Mouse (Mus musculus) liver, adult 2 months (tissue): ENCODE data around the gene Prpsap1. TPM values are rescaled to one million over a fixed set of nuclear protein-coding genes. Genes with fewer than 3 reads are reported as not detected.
A peak's percentile ranks its signal among the peaks of the same experiment; 100 is the strongest.

Source experiments
- DNase-seq: peaks from one replicate; pipeline ENCODE4 v3.0.0-alpha.2; 2011; ENCODE audit warnings: low read depth, low spot score; ENCODE audit errors: extremely low read depth
- H3K27ac ChIP-seq: fragments of 200-500 bp; replicated peaks from 2 replicates; pipeline ENCODE4 v1.5.1; 2012; ENCODE audit warnings: low read depth, mild to moderate bottlenecking, control low read depth, inconsistent platforms, low read length; ENCODE audit not compliant: insufficient read depth
- H3K27me3 ChIP-seq: fragments of 200-500 bp; 2 replicates; pipeline ENCODE4 v1.6.1; 2012; ENCODE audit warnings: mild to moderate bottlenecking, moderate library complexity, low read length, inconsistent platforms; ENCODE audit not compliant: control insufficient read depth, insufficient read depth
- H3K36me3 ChIP-seq: fragments of 200-500 bp; 2 replicates; pipeline ENCODE4 v1.6.1; 2012; ENCODE audit warnings: low read length, inconsistent platforms; ENCODE audit not compliant: control insufficient read depth, insufficient read depth
- H3K4me1 ChIP-seq: fragments of 200-500 bp; 2 replicates; pipeline ENCODE4 v1.6.1; 2011; ENCODE audit warnings: low read length; ENCODE audit not compliant: control insufficient read depth, insufficient read depth
- H3K4me3 ChIP-seq: fragments of 200-500 bp; 2 replicates; pipeline ENCODE4 v1.5.1; 2011; ENCODE audit warnings: low read depth, mild to moderate bottlenecking, control low read depth, low read length, moderate library complexity; ENCODE audit not compliant: insufficient read depth
- H3K79me2 ChIP-seq: fragments of 200-500 bp; 2 replicates; pipeline ENCODE4 v1.6.1; 2012; ENCODE audit warnings: inconsistent platforms, mild to moderate bottlenecking, low read length, moderate library complexity; ENCODE audit not compliant: control insufficient read depth, insufficient read depth
- H3K9ac ChIP-seq: fragments of 200-500 bp; 2 replicates; pipeline ENCODE4 v1.6.1; 2012; ENCODE audit warnings: low read depth, mild to moderate bottlenecking, control low read depth, inconsistent platforms, low read length
- CTCF ChIP-seq: fragments of 200-500 bp; IDR thresholded peaks from 2 replicates; pipeline ENCODE4 v1.5.1; 2011; ENCODE audit warnings: low read depth, low read length, control low read depth
- POLR2A ChIP-seq: fragments of 200-500 bp; IDR thresholded peaks from 2 replicates; pipeline ENCODE4 v1.6.1; 2011; ENCODE audit warnings: low read length, control low read depth; ENCODE audit not compliant: insufficient read depth; ENCODE audit errors: extremely low read depth
- WGBS: fragments of 180-500 bp; shearing (Covaris S2); methylation state at CpG from one replicate; pipeline ENCODE4 v1.1.7; 2018; 5-methylcytosine and 5-hydroxymethylcytosine counted together
- polyA plus RNA-seq: library from polyadenylated mRNA; depleted of rRNA; stranded (reverse); fragments of >200 nt; gene quantifications from 2 replicates; pipeline ENCODE4 v1.2.3, GENCODE M21; 2012
- total RNA-seq: library from RNA; depleted of rRNA; stranded (reverse); fragments of >200 nt; gene quantifications from 2 replicates; pipeline ENCODE4 v1.2.3, GENCODE M21; 2014

Prpsap1 gene
- total and polyA plus RNA-seq, 2 experiments, result 37.7 to 72.8 TPM

DNA sequence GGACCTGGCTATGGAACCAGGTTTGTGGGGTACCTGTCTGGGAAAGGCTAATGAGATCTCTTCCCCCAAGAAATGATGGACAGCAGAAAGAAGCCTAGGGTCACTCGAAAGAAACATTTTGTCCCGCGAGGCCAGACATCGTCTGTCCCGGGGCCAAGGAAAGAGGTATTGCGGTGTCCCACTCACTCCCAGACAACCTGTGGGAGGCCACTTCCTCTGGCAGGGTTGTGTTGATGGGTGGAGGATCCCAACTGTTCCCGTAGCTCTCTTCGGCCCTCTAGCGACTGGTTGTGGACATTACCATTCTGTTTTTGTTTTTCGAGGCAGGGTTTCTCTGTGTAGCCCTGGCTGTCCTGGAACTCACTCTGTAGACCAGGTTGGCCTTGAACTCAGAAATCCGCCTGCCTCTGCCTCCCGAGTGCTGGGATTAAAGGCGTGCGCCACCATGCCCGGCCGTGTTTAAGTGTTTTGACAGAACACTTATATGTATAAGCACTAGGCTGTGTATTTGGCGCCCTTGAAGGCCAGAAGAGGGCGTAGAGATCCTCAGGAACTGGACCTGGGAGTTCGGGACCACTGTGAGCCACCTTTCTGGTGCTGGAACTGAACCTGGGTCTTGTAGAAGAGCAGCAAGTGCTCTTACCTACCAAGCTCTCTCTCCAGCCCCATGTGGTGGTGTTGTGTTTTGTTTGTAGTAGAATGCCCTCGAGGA is 40.3 kb upstream of the Prpsap1 start:
- H3K79me2 ChIP-seq, result no peaks in the 10 kb centered on the region
- peaks cover 18% of the 10 kb centered on the region for H3K27me3 ChIP-seq
- 0 out of 2 replicates have a peak overlapping the region, but pooled peaks have one; percentile 36 for H3K4me3 ChIP-seq
- peak; percentile 46 for DNase-seq
- H3K9ac ChIP-seq, result no peak overlapping the region
- 16% methylated on average over 20 of the region's 20 CpGs for WGBS
- H3K27ac ChIP-seq, result no peak overlapping the region
- H3K36me3 ChIP-seq, result no peaks in the 10 kb centered on the region
- peak; percentile 79 for TF ChIP-seq CTCF
- no peak for TF ChIP-seq POLR2A
- no peaks in the 10 kb centered on the region for H3K4me1 ChIP-seq

GRCm38 (mm10) chr11:116533341-116534153 is 39.5 kb upstream of the Prpsap1 start:
- Histone ChIP-seq H3K4me1 (no peaks in the 10 kb centered on the region), H3K27me3 (peaks cover 18% of the 10 kb centered on the region), H3K27ac (no peak overlapping the region), H3K4me3 (peak overlapping the region; percentile 36), H3K79me2 (no peaks in the 10 kb centered on the region), H3K36me3 (no peaks in the 10 kb centered on the region), H3K9ac (peak overlapping the region; percentile 36; the same call in 1 of the 2 replicates)
- no peak for TF ChIP-seq CTCF
- no peak for TF ChIP-seq POLR2A
- no peak for DNase-seq
- WGBS, result 2% methylated on average over 63 of the region's 63 CpGs

- Histone ChIP-seq H3K27me3 (peaks cover 18% of the 10 kb centered on the region), H3K36me3 (no peaks in the 10 kb centered on the region), H3K27ac (no peak overlapping the region), H3K9ac (peak overlapping the region; percentile 44), H3K4me3 (peak overlapping the region; percentile 36), H3K4me1 (no peaks in the 10 kb centered on the region), H3K79me2 (no peaks in the 10 kb centered on the region)
- no peak for DNase-seq
- TF ChIP-seq POLR2A (no peak), CTCF (no peak)
- WGBS, result 2% methylated on average over 50 of the region's 50 CpGs
Observed at GRCm38 (mm10) chr11:116532810-116533338, 38.9 kb upstream of the Prpsap1 start.

DNA sequence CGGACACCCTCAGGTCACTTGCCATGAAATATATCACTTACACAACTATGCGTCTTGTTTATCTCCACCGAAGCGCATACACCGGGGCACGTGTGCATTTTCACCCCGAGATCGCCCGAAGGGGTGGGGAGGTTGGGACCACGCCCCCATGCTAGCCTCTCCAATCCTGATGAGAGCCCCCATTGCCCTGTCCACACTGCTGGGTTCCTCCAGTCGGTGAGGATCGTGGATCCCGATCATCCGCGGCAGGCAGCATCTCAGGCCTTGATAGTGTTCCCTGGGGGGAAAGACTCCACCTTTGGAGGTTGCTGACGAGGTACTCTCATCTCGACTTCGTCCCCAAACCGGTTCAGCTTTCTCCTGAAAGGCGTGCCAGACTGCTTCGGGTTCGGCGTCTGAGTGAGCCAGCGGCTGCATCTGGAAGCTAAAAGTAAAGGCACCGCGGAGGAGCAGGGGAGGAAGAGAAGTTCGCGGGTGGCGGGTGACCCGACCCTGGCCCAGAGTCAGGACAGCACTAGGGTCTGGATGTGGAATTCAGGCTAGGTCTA is 38.3 kb upstream of the Prpsap1 start:
- H3K9ac ChIP-seq, result peak overlapping the region; percentile 44; the same call in 1 of the 2 replicates
- no peak for TF ChIP-seq CTCF
- TF ChIP-seq POLR2A, result no peak
- no peak overlapping the region for H3K27ac ChIP-seq
- H3K79me2 ChIP-seq, result no peaks in the 10 kb centered on the region
- 2% methylated on average over 30 of the region's 30 CpGs for WGBS
- no peaks in the 10 kb centered on the region for H3K4me1 ChIP-seq
- no peaks in the 10 kb centered on the region for H3K36me3 ChIP-seq
- peak overlapping the region; percentile 36; the same call in 1 of the 2 replicates for H3K4me3 ChIP-seq
- peaks cover 18% of the 10 kb centered on the region for H3K27me3 ChIP-seq
- DNase-seq, result no peak

- Histone ChIP-seq H3K4me1 (no peaks in the 10 kb centered on the region), H3K9ac (peak overlapping the region; percentile 29), H3K36me3 (no peaks in the 10 kb centered on the region), H3K27ac (no peak overlapping the region), H3K4me3 (peak overlapping the region; percentile 38; the same call in 1 of the 2 replicates), H3K79me2 (no peaks in the 10 kb centered on the region), H3K27me3 (peaks cover 18% of the 10 kb centered on the region)
- TF ChIP-seq CTCF (no peak), POLR2A (no peak)
- DNase-seq, result no peak
- WGBS, result 9% methylated on average over 48 of the region's 48 CpGs
Observed at GRCm38 (mm10) chr11:116531371-116532191, 37.6 kb upstream of the Prpsap1 start.
